Mouse (Mus musculus): Measurements from ENCODE around the gene Ptn. TPM values are rescaled to one million over a fixed set of nuclear protein-coding genes. Genes with fewer than 3 reads are reported as not detected.

Gene Ptn
- total and polyA plus RNA-seq, 3 experiments, result not detected

DNA sequence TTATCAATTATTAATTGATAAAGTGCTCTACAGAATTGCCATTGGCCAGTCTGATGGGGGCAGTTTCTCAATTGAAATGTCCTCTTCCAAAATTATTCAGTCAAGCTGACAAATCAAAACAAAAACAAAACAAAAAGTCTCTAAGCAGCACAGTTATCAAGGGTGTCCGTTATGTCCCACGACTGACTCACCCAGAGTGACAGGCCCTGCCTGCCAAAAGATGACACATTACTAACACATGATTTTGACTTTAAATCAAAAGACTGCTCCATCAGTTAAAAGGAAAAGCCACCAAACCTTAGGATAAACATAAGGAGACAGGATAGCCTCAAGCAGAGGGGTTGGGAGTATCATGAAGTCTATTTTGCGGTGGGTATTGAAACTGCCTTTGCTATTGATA, 6.6 kb upstream of the Ptn start:
- TF ChIP-seq HCFC1 (IDR thresholded peaks at IDR 0.05; ENCODE audit: low read depth, low read length) (no peak), POLR2AphosphoS5 (IDR thresholded peaks at IDR 0.05; ENCODE audit: borderline replicate concordance, low read depth, low read length) (no peak), MAFK (IDR thresholded peaks at IDR 0.05; ENCODE audit: borderline replicate concordance, low read depth, low read length) (no peak), SIN3A (IDR thresholded peaks at IDR 0.05; ENCODE audit: low read length) (no peak), CHD1 (IDR thresholded peaks at IDR 0.05; ENCODE audit: low read depth, low read length) (no peak), USF2 (IDR thresholded peaks at IDR 0.05; ENCODE audit: borderline replicate concordance in 1 of 2, insufficient read depth in 1 of 2, low read depth in 1 of 2, low read length in 2 of 2) (no peak), UBTF (IDR thresholded peaks at IDR 0.05; ENCODE audit: borderline replicate concordance, insufficient read depth, low read depth, low read length) (no peak), POLR2AphosphoS2 (IDR thresholded peaks at IDR 0.05; ENCODE audit: low read length) (no peak), KAT2A (conservative IDR thresholded peaks at IDR 0.05; ENCODE audit: low read depth, low read length) (no peak), SMC3 (IDR thresholded peaks at IDR 0.05; ENCODE audit: low read depth, low read length) (no peak), EP300 (IDR thresholded peaks at IDR 0.05; ENCODE audit: low read depth in 1 of 2, low read length in 2 of 2) (no peak), BHLHE40 (IDR thresholded peaks at IDR 0.05; ENCODE audit: borderline replicate concordance, low read depth, low read length) (no peak), RAD21 (IDR thresholded peaks at IDR 0.05; ENCODE audit: low read depth, low read length) (no peak), JUND (IDR thresholded peaks at IDR 0.05; ENCODE audit: low read depth, low read length) (no peak), MYC (IDR thresholded peaks at IDR 0.05; ENCODE audit: low read depth, low read length) (no peak), CHD2 (IDR thresholded peaks at IDR 0.05; ENCODE audit: low read length) (no peak)
- no peaks in the 10 kb centered on the region for H3K4me1 ChIP-seq (ENCODE audit: control insufficient read depth in 1 of 2, insufficient read depth in 2 of 2, low read length in 2 of 2)
- H3K9me3 ChIP-seq (replicated peaks; ENCODE audit: insufficient read depth, low read length), result no peaks in the 10 kb centered on the region
- H3K27me3 ChIP-seq (ENCODE audit: control insufficient read depth in 1 of 2, insufficient read depth in 2 of 2, low read length in 2 of 2), result no peaks in the 10 kb centered on the region
- H3K27ac ChIP-seq (ENCODE audit: control insufficient read depth, low read depth, low read length), result no peak overlapping the region
- H3K36me3 ChIP-seq (ENCODE audit: control insufficient read depth in 1 of 2, insufficient read depth in 2 of 2, low read length in 2 of 2), result no peaks in the 10 kb centered on the region
- H3K79me2 ChIP-seq (ENCODE audit: control insufficient read depth, insufficient read depth, low read length, poor library complexity), result no peaks in the 10 kb centered on the region
- DNase-seq (ENCODE audit: low read depth, low spot score), result no peak
- no peak overlapping the region for H3K9ac ChIP-seq (ENCODE audit: control insufficient read depth, low read depth, low read length, poor library complexity, severe bottlenecking)
- H3K4me3 ChIP-seq (ENCODE audit: control insufficient read depth in 1 of 2, insufficient read depth in 1 of 2, low read depth in 2 of 2, low read length in 2 of 2), result no peak overlapping the region

DNA sequence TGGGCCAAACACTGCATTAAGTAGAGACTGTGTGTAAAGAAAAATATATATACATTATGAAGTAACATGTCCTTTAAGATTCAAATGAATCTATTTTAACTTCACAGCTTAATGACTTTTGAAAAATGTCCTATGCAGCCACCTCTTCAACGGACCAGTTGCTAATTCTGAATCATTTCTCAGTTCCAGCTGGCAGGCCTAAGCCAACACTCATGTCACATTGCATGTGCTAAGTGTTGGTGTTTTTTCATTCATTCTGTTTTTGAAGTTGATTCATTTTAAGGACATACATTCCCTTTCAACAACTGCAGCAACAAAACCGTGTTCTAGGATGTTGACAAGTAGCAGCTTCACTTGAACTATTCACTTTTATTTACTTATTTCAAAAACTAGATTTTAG, 6.0 kb upstream of the Ptn start:
- H3K4me3 ChIP-seq (ENCODE audit: control insufficient read depth in 1 of 2, insufficient read depth in 1 of 2, low read depth in 2 of 2, low read length in 2 of 2), result no peak overlapping the region
- no peak overlapping the region for H3K9ac ChIP-seq (ENCODE audit: control insufficient read depth, low read depth, low read length, poor library complexity, severe bottlenecking)
- no peaks in the 10 kb centered on the region for H3K9me3 ChIP-seq (replicated peaks; ENCODE audit: insufficient read depth, low read length)
- no peak for DNase-seq (ENCODE audit: low read depth, low spot score)
- TF ChIP-seq USF1 (IDR thresholded peaks at IDR 0.05; ENCODE audit: low read depth, low read length) (no peak), GABPA (IDR thresholded peaks at IDR 0.05; ENCODE audit: low read depth, low read length) (no peak), HCFC1 (IDR thresholded peaks at IDR 0.05; ENCODE audit: low read depth, low read length) (no peak), ETS1 (IDR thresholded peaks at IDR 0.05; ENCODE audit: low read depth, low read length) (no peak), MXI1 (IDR thresholded peaks at IDR 0.05; ENCODE audit: low read depth, low read length) (no peak), TCF12 (IDR thresholded peaks at IDR 0.05; ENCODE audit: low read depth, low read length) (no peak), SMC3 (IDR thresholded peaks at IDR 0.05; ENCODE audit: low read depth, low read length) (no peak), E2F4 (IDR thresholded peaks at IDR 0.05; ENCODE audit: borderline replicate concordance, low read depth, low read length) (no peak), BHLHE40 (IDR thresholded peaks at IDR 0.05; ENCODE audit: borderline replicate concordance, low read depth, low read length) (no peak), MYB (IDR thresholded peaks at IDR 0.05; ENCODE audit: low read depth, low read length) (no peak), RAD21 (IDR thresholded peaks at IDR 0.05; ENCODE audit: low read depth, low read length) (no peak), MAX (IDR thresholded peaks at IDR 0.05; ENCODE audit: low read length) (no peak)
- no peaks in the 10 kb centered on the region for H3K36me3 ChIP-seq (ENCODE audit: control insufficient read depth in 1 of 2, insufficient read depth in 2 of 2, low read length in 2 of 2)
- H3K27ac ChIP-seq (ENCODE audit: control insufficient read depth, low read depth, low read length), result no peak overlapping the region
- no peaks in the 10 kb centered on the region for H3K4me1 ChIP-seq (ENCODE audit: control insufficient read depth in 1 of 2, insufficient read depth in 2 of 2, low read length in 2 of 2)
- H3K79me2 ChIP-seq (ENCODE audit: control insufficient read depth, insufficient read depth, low read length, poor library complexity), result no peaks in the 10 kb centered on the region
- no peaks in the 10 kb centered on the region for H3K27me3 ChIP-seq (ENCODE audit: control insufficient read depth in 1 of 2, insufficient read depth in 2 of 2, low read length in 2 of 2)

Measured in MEL (cell line).